Mouse (Mus musculus): ENCODE measurements around the gene Gh.

GRCm38 (mm10) chr11:106266431-106266830 is 35.2 kb downstream of the Gh start:
- no peak for TF ChIP-seq POLR2A (IDR thresholded peaks at IDR 0.05; ENCODE audit: insufficient read length, low read depth)
- no peak for TF ChIP-seq MAX (IDR thresholded peaks at IDR 0.05; ENCODE audit: low read depth)
- no peak for TF ChIP-seq TCF3 (IDR thresholded peaks at IDR 0.05; ENCODE audit: insufficient read length, low read depth)
- TF ChIP-seq USF1 (IDR thresholded peaks at IDR 0.05; ENCODE audit: low read depth), result no peak
- no peak for TF ChIP-seq TCF12 (IDR thresholded peaks at IDR 0.05; ENCODE audit: insufficient read depth, poor library complexity, severe bottlenecking)
- no peak for TF ChIP-seq POLR2AphosphoS2 (IDR thresholded peaks at IDR 0.05; ENCODE audit: insufficient read length, low read depth)
- no peak for TF ChIP-seq SRF (IDR thresholded peaks at IDR 0.05; ENCODE audit: control insufficient read depth, insufficient read length, low read depth)
- TF ChIP-seq CEBPB (IDR thresholded peaks at IDR 0.05; ENCODE audit: insufficient read depth, poor library complexity, severe bottlenecking), result no peak
- TF ChIP-seq MYOD1 (IDR thresholded peaks at IDR 0.05; ENCODE audit: control insufficient read depth in 1 of 3, insufficient read length in 2 of 3, low read depth in 2 of 3), result no peak
